Mouse (Mus musculus): ENCODE measurements around the gene Ccdc22. TPM values are rescaled to one million over a fixed set of nuclear protein-coding genes. Genes with fewer than 3 reads are reported as not detected.

Gene Ccdc22
- total and polyA plus RNA-seq, 3 experiments, result 23.9 to 32.4 (median 26.0) TPM

DNA sequence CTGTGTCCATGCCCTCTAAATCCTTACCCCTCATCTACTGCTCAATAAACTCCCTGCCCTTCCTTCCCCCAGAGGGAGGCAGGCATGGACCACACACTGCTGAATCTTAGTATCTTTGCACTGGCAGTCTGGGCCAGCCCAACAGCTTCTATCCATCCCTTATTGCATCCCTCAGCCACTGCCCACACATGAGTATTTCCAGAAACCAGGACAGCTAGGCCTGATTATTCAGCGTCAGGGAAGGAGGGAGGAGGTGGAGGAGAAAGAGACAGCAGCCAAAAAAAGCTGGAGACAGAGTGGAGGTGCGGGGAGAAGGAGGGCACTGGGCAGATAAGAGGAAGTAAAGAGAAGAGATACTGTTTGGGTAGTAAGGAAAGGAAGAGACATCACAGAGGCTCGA is 29.8 kb upstream of the Ccdc22 start:
- Histone ChIP-seq H3K9ac (ENCODE audit: insufficient read depth, low read depth) (no peak overlapping the region), H3K4me1 (ENCODE audit: control insufficient read depth in 1 of 2, insufficient read depth in 2 of 2) (peaks cover 0 to 4% of the 10 kb centered on the region in 2 experiments; a peak in 1 of 4 replicates), H3K9me3 (replicated peaks; ENCODE audit: low read length) (no peaks in the 10 kb centered on the region), H3K79me2 (replicated peaks; ENCODE audit: control insufficient read depth, extremely low read depth, insufficient read depth, poor library complexity, severe bottlenecking) (no peaks in the 10 kb centered on the region), H3K27ac (ENCODE audit: insufficient read depth, low read depth) (no peak overlapping the region), H3K36me3 (replicated peaks in 1 of 2; ENCODE audit: control insufficient read depth in 1 of 2, insufficient read depth in 1 of 2, low read length in 1 of 2) (no peaks in the 10 kb centered on the region), H3K4me2 (ENCODE audit: insufficient read depth, low read depth, poor library complexity, severe bottlenecking) (no peak overlapping the region), H3K27me3 (replicated peaks) (peaks cover 5% of the 10 kb centered on the region), H3K4me3 (replicated peaks in 1 of 3; ENCODE audit: low read depth in 2 of 3, low read length in 2 of 3, poor library complexity in 1 of 3) (no peak overlapping the region)
- TF ChIP-seq TBP (conservative IDR thresholded peaks at IDR 0.05; ENCODE audit: low read depth, low read length), result no peak
- TF ChIP-seq ETS1 (conservative IDR thresholded peaks at IDR 0.05; ENCODE audit: low read depth, low read length), result no peak
- TF ChIP-seq SMC3 (IDR thresholded peaks at IDR 0.05; ENCODE audit: low read depth, low read length), result no peak
- TF ChIP-seq BHLHE40 (IDR thresholded peaks at IDR 0.05; ENCODE audit: low read depth, low read length), result no peak
- TF ChIP-seq UBTF (IDR thresholded peaks at IDR 0.05; ENCODE audit: low read depth, low read length), result no peak
- no peak for TF ChIP-seq RCOR1 (conservative IDR thresholded peaks at IDR 0.05; ENCODE audit: low read depth, low read length)
- TF ChIP-seq POLR2A (IDR thresholded peaks at IDR 0.05; ENCODE audit: low read depth, low read length), result no peak
- no peak for TF ChIP-seq CHD1 (IDR thresholded peaks at IDR 0.05; ENCODE audit: low read depth, low read length)
- no peak for TF ChIP-seq ELF1 (IDR thresholded peaks at IDR 0.05; ENCODE audit: low read depth, low read length)
- TF ChIP-seq TCF12 (IDR thresholded peaks at IDR 0.05; ENCODE audit: low read depth, low read length), result no peak
- TF ChIP-seq MAFK (IDR thresholded peaks at IDR 0.05; ENCODE audit: insufficient replicate concordance, low read length), result no peak
- TF ChIP-seq ZMIZ1 (IDR thresholded peaks at IDR 0.05; ENCODE audit: low read depth, low read length), result no peak
- no peak for TF ChIP-seq EP300 (IDR thresholded peaks at IDR 0.05; ENCODE audit: low read length)
- no peak for TF ChIP-seq USF1 (IDR thresholded peaks at IDR 0.05; ENCODE audit: low read depth, low read length)
- no peak for TF ChIP-seq POLR2AphosphoS2 (IDR thresholded peaks at IDR 0.05; ENCODE audit: low read depth, low read length)
- no peak for TF ChIP-seq MXI1 (IDR thresholded peaks at IDR 0.05; ENCODE audit: low read depth, low read length)
- no peak for TF ChIP-seq JUND (conservative IDR thresholded peaks at IDR 0.05; ENCODE audit: low read depth, low read length)
- dilution Hi-C loops (cut with MboI; ENCODE audit: extremely low pct_ligation_motif_present, extremely low pct_unique_long_range_greater_than_20kb, low sequenced_read_pairs), result no loop called here
- DNase-seq (ENCODE audit: extremely low read depth), result no peak
- in situ Hi-C loops (cut with MboI; ENCODE audit: low pct_ligation_motif_present, low pct_unique_long_range_greater_than_20kb, low sequenced_read_pairs), result no loop called here

DNA sequence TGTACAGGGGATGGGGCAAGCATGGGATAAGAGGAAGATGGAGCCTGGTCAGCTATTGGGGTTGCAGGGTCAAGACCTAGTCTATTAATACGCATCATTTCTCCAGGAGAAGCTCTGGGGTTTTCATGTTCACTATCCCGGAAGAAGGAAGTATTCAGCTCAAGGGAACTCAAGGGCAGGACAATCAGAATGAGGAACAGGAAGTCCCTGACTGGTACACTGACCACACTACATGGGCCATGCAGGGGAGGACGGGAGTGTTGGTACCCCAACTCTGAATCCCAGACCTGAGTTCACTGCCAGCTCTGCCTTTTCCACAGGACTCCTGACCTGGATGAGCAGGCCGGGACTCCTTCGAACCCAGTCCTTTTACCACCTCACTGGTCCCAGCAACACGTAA is 27.2 kb upstream of the Ccdc22 start:
- DNase-seq (ENCODE audit: extremely low read depth), result no peak
- Histone ChIP-seq H3K27ac (ENCODE audit: insufficient read depth, low read depth) (no peak overlapping the region), H3K79me2 (replicated peaks; ENCODE audit: control insufficient read depth, extremely low read depth, insufficient read depth, poor library complexity, severe bottlenecking) (no peaks in the 10 kb centered on the region), H3K4me3 (replicated peaks in 1 of 3; ENCODE audit: low read depth in 2 of 3, low read length in 2 of 3, poor library complexity in 1 of 3) (no peak overlapping the region), H3K9ac (ENCODE audit: insufficient read depth, low read depth) (no peak overlapping the region), H3K27me3 (replicated peaks) (no peaks in the 10 kb centered on the region), H3K4me2 (ENCODE audit: insufficient read depth, low read depth, poor library complexity, severe bottlenecking) (no peak overlapping the region), H3K36me3 (replicated peaks in 1 of 2; ENCODE audit: control insufficient read depth in 1 of 2, insufficient read depth in 1 of 2, low read length in 1 of 2) (no peaks in the 10 kb centered on the region), H3K9me3 (replicated peaks; ENCODE audit: low read length) (no peaks in the 10 kb centered on the region), H3K4me1 (ENCODE audit: control insufficient read depth in 1 of 2, insufficient read depth in 2 of 2) (no peaks in the 10 kb centered on the region)
- dilution Hi-C loops (cut with MboI; ENCODE audit: extremely low pct_ligation_motif_present, extremely low pct_unique_long_range_greater_than_20kb, low sequenced_read_pairs), result no loop called here
- TF ChIP-seq ELF1 (IDR thresholded peaks at IDR 0.05; ENCODE audit: low read depth, low read length) (peak; percentile 38; the same call in 1 of the 2 replicates), GABPA (IDR thresholded peaks at IDR 0.05; ENCODE audit: insufficient replicate concordance, low read depth, low read length) (no peak)
- in situ Hi-C loops (cut with MboI; ENCODE audit: low pct_ligation_motif_present, low pct_unique_long_range_greater_than_20kb, low sequenced_read_pairs), result no loop called here
